Mouse (Mus musculus) neural tube, embryonic 14.5 days (tissue): ENCODE data around the gene Mtx1. TPM values are rescaled to one million over a fixed set of nuclear protein-coding genes. Genes with fewer than 3 reads are reported as not detected.

Experiments used
- ATAC-seq: fragments of 200-750 bp; cut with Nextera tagmentation; 2 replicates; pipeline ENCODE4 v1.8.0; 2017; ENCODE audit warnings: low read depth, mild to moderate bottlenecking, moderate TSS enrichment, moderate library complexity
- H3K27ac ChIP-seq: fragments of 300-500 bp; sonication (generic); 2 replicates; pipeline ENCODE4 v1.5.1; 2014; ENCODE audit warnings: low read depth, mild to moderate bottlenecking, control low read depth, low read length, moderate library complexity, mixed read lengths
- H3K27me3 ChIP-seq: fragments of 300-500 bp; sonication (generic); 2 replicates; pipeline ENCODE4 v1.6.1; 2014; ENCODE audit warnings: low read length; ENCODE audit not compliant: control insufficient read depth, insufficient read depth
- H3K36me3 ChIP-seq: fragments of 300-500 bp; sonication (generic); 2 replicates; pipeline ENCODE4 v1.6.1; 2014; ENCODE audit warnings: low read length, mixed read lengths; ENCODE audit not compliant: control insufficient read depth, insufficient read depth
- H3K4me1 ChIP-seq: fragments of 300-500 bp; sonication (generic); 2 replicates; pipeline ENCODE4 v1.6.1; 2014; ENCODE audit warnings: low read length; ENCODE audit not compliant: control insufficient read depth, insufficient read depth
- H3K4me2 ChIP-seq: fragments of 300-500 bp; sonication (generic); 2 replicates; pipeline ENCODE4 v1.6.1; 2014; ENCODE audit warnings: mild to moderate bottlenecking, low read depth, low read length, control low read depth
- H3K4me3 ChIP-seq: fragments of 300-500 bp; sonication (generic); 2 replicates; pipeline ENCODE4 v1.5.1; 2014; ENCODE audit warnings: low read depth, low read length, control low read depth, mixed read lengths
- H3K9ac ChIP-seq: fragments of 300-500 bp; sonication (generic); replicated peaks from 2 replicates; pipeline ENCODE4 v1.6.1; 2014; ENCODE audit warnings: low read depth, mild to moderate bottlenecking, control low read depth, low read length, mixed read lengths
- H3K9me3 ChIP-seq: fragments of 300-500 bp; sonication (generic); 2 replicates; pipeline ENCODE4 v1.6.1; 2016; ENCODE audit warnings: low read length; ENCODE audit not compliant: control insufficient read depth
- WGBS: fragments of 180-500 bp; shearing (Covaris S2); extraction: QIAGEN DNeasy Blood & Tissue Kit; methylation state at CpG from one replicate; pipeline ENCODE4 v1.1.7; 2014; 5-methylcytosine and 5-hydroxymethylcytosine counted together
- polyA plus RNA-seq: library from polyadenylated mRNA; unstranded; fragments of >200 nt; fragmentation: Nextera tagmentation; extraction: Ambion mirVana; gene quantifications from 2 replicates; pipeline ENCODE4 v1.2.1, GENCODE M21; 2014

Mtx1 gene
- polyA plus RNA-seq, 1 experiment from 2014 or later: 151 TPM

- H3K36me3 ChIP-seq: 0 out of 2 replicates have a peak, but pooled peaks cover 20% of the 10 kb centered on the region
- WGBS: 40% methylated on average over 23 of the region's 23 CpGs
- no peak overlapping the region for H3K27ac ChIP-seq
- H3K27me3 ChIP-seq: no peaks in the 10 kb centered on the region
- peaks cover 21% of the 10 kb centered on the region for H3K4me1 ChIP-seq
- no peak overlapping the region for H3K4me3 ChIP-seq
- no peak overlapping the region for H3K4me2 ChIP-seq
- ATAC-seq: no peak
- no peak overlapping the region for H3K9ac ChIP-seq
- no peaks in the 10 kb centered on the region for H3K9me3 ChIP-seq
Measured at GRCm38 (mm10) chr3:89187197-89187596, 39.7 kb downstream of the Mtx1 start.

GRCm38 (mm10) chr3:89183959-89184315 lies 43.0 kb downstream of the Mtx1 start:
- Histone ChIP-seq H3K4me3 (peak overlapping the region; percentile 45), H3K27ac (peak overlapping the region; percentile 91), H3K9me3 (no peaks in the 10 kb centered on the region), H3K36me3 (peaks cover 37% of the 10 kb centered on the region), H3K4me1 (peaks cover 24% of the 10 kb centered on the region), H3K9ac (peak overlapping the region; percentile 71), H3K4me2 (peak overlapping the region; percentile 99), H3K27me3 (no peaks in the 10 kb centered on the region)
- no peak for ATAC-seq
- WGBS: 83% methylated on average over 6 of the region's 6 CpGs

GRCm38 (mm10) chr3:89183058-89183958 lies 43.6 kb downstream of the Mtx1 start, which contains the start of gene Fam189b:
Gene Fam189b, plus strand, starts transcription at chr3:89183143.
- WGBS: 7% methylated on average over 39 of the region's 39 CpGs
- Histone ChIP-seq H3K4me3 (peak within 1 kb of the TSS; percentile 45), H3K4me2 (peak within 1 kb of the TSS; percentile 99), H3K4me1 (peaks cover 30% of the 10 kb centered on the region), H3K9ac (peak within 1 kb of the TSS; percentile 71), H3K27me3 (no peaks in the 10 kb centered on the region), H3K36me3 (peaks cover 32% of the 10 kb centered on the region), H3K9me3 (no peaks in the 10 kb centered on the region), H3K27ac (peak within 1 kb of the TSS; percentile 91)
- ATAC-seq: peak; percentile 92

- peak overlapping the region; percentile 91 for H3K27ac ChIP-seq
- no peaks in the 10 kb centered on the region for H3K9me3 ChIP-seq
- peaks cover 31% of the 10 kb centered on the region for H3K4me1 ChIP-seq
- WGBS: 49% methylated on average over 7 of the region's 7 CpGs
- peak overlapping the region; percentile 45 for H3K4me3 ChIP-seq
- H3K36me3 ChIP-seq: peaks cover 28% of the 10 kb centered on the region
- ATAC-seq: peak; percentile 2; the same call in 1 of the 2 replicates
- peak overlapping the region; percentile 71 for H3K9ac ChIP-seq
- H3K27me3 ChIP-seq: no peaks in the 10 kb centered on the region
- H3K4me2 ChIP-seq: peak overlapping the region; percentile 99
Measured at GRCm38 (mm10) chr3:89182531-89183057, 44.3 kb downstream of the Mtx1 start.

GRCm38 (mm10) chr3:89181749-89182500 lies 45.0 kb downstream of the Mtx1 start:
- 90% methylated on average over 27 of the region's 27 CpGs for WGBS
- Histone ChIP-seq H3K4me1 (peaks cover 31% of the 10 kb centered on the region), H3K36me3 (peaks cover 22% of the 10 kb centered on the region), H3K9me3 (no peaks in the 10 kb centered on the region), H3K4me2 (no peak overlapping the region), H3K9ac (no peak overlapping the region), H3K4me3 (no peak overlapping the region), H3K27me3 (no peaks in the 10 kb centered on the region), H3K27ac (no peak overlapping the region)
- no peak for ATAC-seq

GRCm38 (mm10) chr3:89179056-89179455 lies 47.8 kb downstream of the Mtx1 start:
- WGBS: 93% methylated on average over 11 of the region's 11 CpGs
- no peak for ATAC-seq
- Histone ChIP-seq H3K4me3 (no peak overlapping the region), H3K36me3 (peaks cover 42% of the 10 kb centered on the region), H3K9ac (no peak overlapping the region), H3K4me2 (peak overlapping the region; percentile 87; the same call in 1 of the 2 replicates), H3K27ac (no peak overlapping the region), H3K27me3 (no peaks in the 10 kb centered on the region), H3K9me3 (no peaks in the 10 kb centered on the region), H3K4me1 (peaks cover 20% of the 10 kb centered on the region)

GRCm38 (mm10) chr3:89178107-89178385 lies 48.8 kb downstream of the Mtx1 start:
- no peaks in the 10 kb centered on the region for H3K27me3 ChIP-seq
- H3K36me3 ChIP-seq: peaks cover 51% of the 10 kb centered on the region
- H3K27ac ChIP-seq: peak overlapping the region; percentile 36; the same call in 1 of the 2 replicates
- no peaks in the 10 kb centered on the region for H3K9me3 ChIP-seq
- 6% methylated on average over 6 of the region's 6 CpGs for whole genome bisulfite sequencing
- peaks cover 15% of the 10 kb centered on the region for H3K4me1 ChIP-seq
- no peak for ATAC-seq
- H3K9ac ChIP-seq: peak overlapping the region; percentile 66
- peak overlapping the region; percentile 87 for H3K4me2 ChIP-seq
- H3K4me3 ChIP-seq: peak overlapping the region; percentile 58

- H3K4me2 ChIP-seq: peak within 1 kb of the TSS; percentile 87
- peak within 1 kb of the TSS; percentile 66 for H3K9ac ChIP-seq
- peaks cover 57% of the 10 kb centered on the region for H3K36me3 ChIP-seq
- under 1% methylated on average over 43 of the region's 43 CpGs for WGBS
- peak within 1 kb of the TSS; percentile 36 for H3K27ac ChIP-seq
- peaks cover 11% of the 10 kb centered on the region for H3K4me1 ChIP-seq
- no peaks in the 10 kb centered on the region for H3K9me3 ChIP-seq
- no peaks in the 10 kb centered on the region for H3K27me3 ChIP-seq
- ATAC-seq: peak; percentile 96
- H3K4me3 ChIP-seq: peak within 1 kb of the TSS; percentile 58
Measured at GRCm38 (mm10) chr3:89177242-89178106, 49.4 kb downstream of the Mtx1 start, which contains the start of gene Scamp3. Gene Scamp3, plus strand, starts transcription at chr3:89177473.
